Comparison of ENCODE assay signal across 9 mouse cellular contexts in the genomic region with DNA sequence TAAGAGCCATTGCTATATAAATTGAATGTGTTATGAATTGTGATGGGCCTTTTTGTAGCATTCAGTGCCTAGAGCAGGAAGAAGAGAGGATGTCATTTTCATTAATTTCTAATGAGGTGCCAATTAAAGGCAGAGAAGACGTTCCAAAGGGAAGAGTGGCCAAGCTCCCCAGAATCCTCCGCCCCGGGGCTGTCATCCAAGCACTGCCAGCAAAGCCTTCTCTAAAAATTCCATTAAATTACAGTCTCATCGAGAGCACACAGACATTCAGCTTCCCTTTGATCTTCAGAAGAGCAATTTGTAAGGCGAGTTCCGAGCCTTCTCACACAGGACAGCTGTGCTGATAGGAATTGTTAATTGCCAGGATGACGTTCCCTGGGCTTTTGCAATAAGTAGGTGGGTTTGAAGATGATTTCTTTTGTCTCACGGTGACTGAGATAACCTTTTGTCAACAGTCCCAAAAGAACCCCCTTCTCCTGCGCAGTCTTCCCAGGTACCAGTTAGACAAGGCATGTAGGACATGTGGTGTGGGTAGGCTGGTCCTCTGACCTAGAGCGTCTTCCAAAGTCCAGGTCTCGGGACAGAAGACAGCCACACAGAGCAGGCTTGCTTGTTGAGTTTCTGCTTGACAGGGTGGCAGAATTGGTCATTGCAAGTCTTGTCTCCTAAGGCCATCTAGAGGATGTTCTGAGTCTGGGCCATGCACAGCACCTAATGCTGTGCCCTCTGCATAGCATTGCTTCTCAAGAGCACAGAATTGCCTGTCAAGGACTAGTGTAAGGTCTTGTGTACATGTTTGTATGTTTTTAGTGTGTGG.
DNase-seq lines count a peak whose midpoint lies in the region; ATAC-seq and TF ChIP-seq lines count a peak whose summit lies in the region.
"Had no signal": no experiment of that assay in that cellular context is flagged by ENCODE, and none has a peak within 500 bp of the region (broad histone marks: within the 10 kb centered on the region; RNA-seq: fewer than 3 reads in every experiment).

No protein-coding gene starts in this region.

- TF ChIP-seq POLR2A in MEL (IDR thresholded peaks at IDR 0.05; ENCODE audit: control insufficient read depth in 1 of 2, insufficient read depth in 1 of 2, low read depth in 1 of 2, low read length in 2 of 2, poor library complexity in 1 of 2), result no peak

- no peak; the same call in 1 of the 2 replicates for TF ChIP-seq RAD21 in MEL (IDR thresholded peaks at IDR 0.05; ENCODE audit: low read depth, low read length)

- no peak overlapping the region for H3K9ac ChIP-seq in MEL (ENCODE audit: control insufficient read depth, low read depth, low read length, poor library complexity, severe bottlenecking)
- no peak overlapping the region for H3K9ac ChIP-seq in midbrain, embryonic 14.5 days (replicated peaks; ENCODE audit: low read length)
- H3K9ac ChIP-seq: limb, embryonic 15.5 days had no signal

- no peaks in the 10 kb centered on the region for H3K9me3 ChIP-seq in MEL (replicated peaks; ENCODE audit: insufficient read depth, low read length)
- no peaks in the 10 kb centered on the region for H3K9me3 ChIP-seq in midbrain, embryonic 14.5 days (ENCODE audit: control insufficient read depth, low read length)
- H3K9me3 ChIP-seq: limb, embryonic 15.5 days had no signal

- H3K79me2 ChIP-seq in MEL (ENCODE audit: control insufficient read depth, insufficient read depth, low read length, poor library complexity), result no peaks in the 10 kb centered on the region

- ATAC-seq in midbrain, embryonic 14.5 days (ENCODE audit: low FRiP score, low TSS enrichment), result peak; percentile 35; the same call in 1 of the 2 replicates
- ATAC-seq in erythroid progenitor cell, adult 5-6 weeks (replicated peaks; ENCODE audit: low FRiP score, poor library complexity, severe bottlenecking), result no peak

- H3K27me3 ChIP-seq in MEL (ENCODE audit: control insufficient read depth in 1 of 2, insufficient read depth in 2 of 2, low read length in 2 of 2), result no peaks in the 10 kb centered on the region
- no peaks in the 10 kb centered on the region for H3K27me3 ChIP-seq in midbrain, embryonic 14.5 days (ENCODE audit: control insufficient read depth, insufficient read depth, low read length)
- H3K27me3 ChIP-seq: limb, embryonic 15.5 days had no signal

- H3K4me2 ChIP-seq in midbrain, embryonic 14.5 days (ENCODE audit: low read length), result no peak overlapping the region
- H3K4me2 ChIP-seq: limb, embryonic 15.5 days had no signal

- no peaks in the 10 kb centered on the region for H3K4me1 ChIP-seq in MEL (ENCODE audit: control insufficient read depth in 1 of 2, insufficient read depth in 2 of 2, low read length in 2 of 2)
- H3K4me1 ChIP-seq in midbrain, embryonic 14.5 days (ENCODE audit: control insufficient read depth, insufficient read depth, low read length), result peaks cover 78% of the 10 kb centered on the region

- DNase-seq in adrenal gland, adult (ENCODE audit: inconsistent age in 2 of 2, low spot score in 1 of 2), result peak; percentile 54 to 80
- DNase-seq in adrenal gland, postnatal 25 days, result no peak
- DNase-seq in layer of hippocampus, adult 2 months (ENCODE audit: low spot score in 2 of 2), result peak; percentile 8 to 14
- DNase-seq in layer of hippocampus, adult 11-12 months (ENCODE audit: low spot score), result no peak
- no peak for DNase-seq in MEL (ENCODE audit: low read depth, low spot score)
- DNase-seq in heart, postnatal 4 days, result peak; percentile 24
- DNase-seq in midbrain, embryonic 14.5 days, result peak; percentile 84

- no peak overlapping the region for H3K4me3 ChIP-seq in layer of hippocampus, adult 2 months
- H3K4me3 ChIP-seq in MEL (ENCODE audit: control insufficient read depth in 1 of 2, insufficient read depth in 1 of 2, low read depth in 2 of 2, low read length in 2 of 2), result no peak overlapping the region
- no peak overlapping the region for H3K4me3 ChIP-seq in midbrain, embryonic 14.5 days (replicated peaks; ENCODE audit: low read depth, low read length)
- H3K4me3 ChIP-seq: limb, embryonic 15.5 days had no signal

- peaks cover 0 to 1% of the 10 kb centered on the region in 2 experiments; a peak in 1 of 4 replicates for H3K36me3 ChIP-seq in MEL (ENCODE audit: control insufficient read depth in 1 of 2, insufficient read depth in 2 of 2, low read length in 2 of 2)
- peaks cover 6% of the 10 kb centered on the region; the same call in 1 of the 2 replicates for H3K36me3 ChIP-seq in midbrain, embryonic 14.5 days (ENCODE audit: control insufficient read depth, insufficient read depth, low read length)

- WGBS in midbrain, embryonic 14.5 days, result 39% methylated on average over 11 of the region's 11 CpGs

- H3K27ac ChIP-seq in layer of hippocampus, adult 2 months, result peak overlapping the region; percentile 70
- H3K27ac ChIP-seq in MEL (ENCODE audit: control insufficient read depth, low read depth, low read length), result no peak overlapping the region
- peak overlapping the region; percentile 76 for H3K27ac ChIP-seq in midbrain, embryonic 14.5 days (replicated peaks; ENCODE audit: low read depth, low read length)

- peak; percentile 62 for TF ChIP-seq CTCF in layer of hippocampus, adult 2 months (conservative IDR thresholded peaks at IDR 0.05)
- peak in 1 of 3 experiments; percentile 4; a peak in 1 of 6 replicates for TF ChIP-seq CTCF in MEL (IDR thresholded peaks at IDR 0.05 in 2 of 3, conservative IDR thresholded peaks at IDR 0.05 in 1 of 3; ENCODE audit: control insufficient read depth in 1 of 3, insufficient read depth in 1 of 3, low read depth in 2 of 3, low read length in 3 of 3, poor library complexity in 1 of 3, severe bottlenecking in 1 of 3)

- TF ChIP-seq EP300 in MEL (IDR thresholded peaks at IDR 0.05; ENCODE audit: low read depth in 1 of 2, low read length in 2 of 2), result no peak

TF ChIP-seq in MEL, 35 proteins besides CTCF, POLR2A, EP300 and RAD21:
- TF ChIP-seq GABPA (IDR thresholded peaks at IDR 0.05; ENCODE audit: low read depth, low read length), result no peak
- peak; percentile 14; the same call in 1 of the 2 replicates for TF ChIP-seq SMC3 (IDR thresholded peaks at IDR 0.05; ENCODE audit: low read depth, low read length)

Comparison
In these comparisons a context has a peak if more than half of its experiments do, and no peak if none do; other contexts are left out.
1. DNase-seq: peak in adrenal gland, adult (2 of 2), layer of hippocampus, adult 2 months (2 of 2), heart, postnatal 4 days (single experiment) and midbrain, embryonic 14.5 days (single experiment); none in adrenal gland, postnatal 25 days (single experiment), layer of hippocampus, adult 11-12 months (single experiment) and MEL (single experiment).